Mouse (Mus musculus): ENCODE measurements around the gene Auh.

DNA sequence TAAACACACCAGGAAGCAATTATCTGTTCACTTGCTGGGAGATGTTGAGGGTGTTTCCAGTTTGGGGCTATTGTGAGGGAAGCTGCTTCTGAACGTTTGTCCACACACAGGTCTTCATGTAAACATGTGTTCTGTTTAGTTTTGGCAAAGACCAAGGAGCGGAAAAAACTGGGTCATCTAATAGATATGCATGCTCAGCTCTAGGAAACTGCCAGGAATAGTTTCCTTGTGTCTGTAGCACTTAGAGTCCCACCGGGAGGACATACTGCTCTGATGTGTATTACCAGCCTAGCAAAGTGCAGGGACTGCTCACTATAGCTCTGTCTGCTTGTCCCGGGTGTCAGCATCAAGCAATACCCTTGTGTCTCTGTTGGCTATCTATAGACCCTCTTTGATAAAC, 127.0 kb downstream of the Auh start:
- TF ChIP-seq CTCF (IDR thresholded peaks at IDR 0.05; ENCODE audit: borderline replicate concordance, extremely low read depth, insufficient read depth, insufficient read length) (no peak), POLR2A (IDR thresholded peaks at IDR 0.05; ENCODE audit: borderline replicate concordance, extremely low read depth, insufficient read depth, insufficient read length, poor library complexity, severe bottlenecking) (no peak)

Data from brain, embryonic 14.5 days (tissue).